Mouse (Mus musculus) CH12.LX (cell line): ENCODE results near the gene Camk2b. TPM values are rescaled to one million over a fixed set of nuclear protein-coding genes. Genes with fewer than 3 reads are reported as not detected.

Source experiments
- DNase-seq: peaks from one replicate; pipeline ENCODE4 v3.0.0-alpha.2; 2013; ENCODE audit errors: extremely low read depth
- H3K27ac ChIP-seq: 2 replicates; pipeline ENCODE4 v1.5.1; 2012; ENCODE audit warnings: low read depth, mild to moderate bottlenecking, control low read depth, moderate library complexity; ENCODE audit not compliant: insufficient read depth
- H3K27me3 ChIP-seq: replicated peaks from 2 replicates; pipeline ENCODE3; 2012; ENCODE audit warnings: inconsistent platforms
- H3K36me3 ChIP-seq, 2 experiments: replicated peaks in 1 of 2; 2 replicates each; pipeline versions ENCODE3 to v1.6.1; 2012; ENCODE audit warnings: inconsistent platforms in 1 of 2, low read length in 1 of 2, mild to moderate bottlenecking in 1 of 2, mixed read lengths in 1 of 2, moderate library complexity in 1 of 2; ENCODE audit not compliant: control insufficient read depth in 1 of 2, insufficient read depth in 1 of 2
- H3K4me1 ChIP-seq, 2 experiments: 2 replicates each; pipeline ENCODE4 v1.6.1; 2012; ENCODE audit warnings: inconsistent platforms in 1 of 2, moderate library complexity in 1 of 2; ENCODE audit not compliant: insufficient read depth in 2 of 2, control insufficient read depth in 1 of 2
- H3K4me2 ChIP-seq: 2 replicates; pipeline ENCODE4 v1.6.1; 2012; ENCODE audit warnings: low read depth, mild to moderate bottlenecking, control low read depth; ENCODE audit not compliant: poor library complexity, insufficient read depth, severe bottlenecking
- H3K4me3 ChIP-seq, 3 experiments: fragments of 150-350 bp in 1 of 3; sonication (generic) in 1 of 3; replicated peaks in 1 of 3; 2 replicates each; pipeline versions ENCODE3 to v1.5.1; 2011 to 2012; ENCODE audit warnings: low read depth in 2 of 3, low read length in 2 of 3, mild to moderate bottlenecking in 2 of 3, moderate library complexity in 2 of 3, control low read depth in 1 of 3, improper control_type of control experiment in 1 of 3, inconsistent platforms in 1 of 3, mixed read lengths in 1 of 3; ENCODE audit not compliant: poor library complexity in 1 of 3
- H3K79me2 ChIP-seq: replicated peaks from 2 replicates; pipeline ENCODE4 v1.6.1; 2012; ENCODE audit warnings: mild to moderate bottlenecking, moderate library complexity; ENCODE audit not compliant: control insufficient read depth, poor library complexity, insufficient read depth, severe bottlenecking; ENCODE audit errors: extremely low read depth
- H3K9ac ChIP-seq: 2 replicates; pipeline ENCODE4 v1.6.1; 2012; ENCODE audit warnings: low read depth, mild to moderate bottlenecking, control low read depth, moderate library complexity; ENCODE audit not compliant: insufficient read depth
- H3K9me3 ChIP-seq: replicated peaks from 2 replicates; pipeline ENCODE3; 2012; ENCODE audit warnings: low read length, inconsistent platforms, mixed read lengths
- CHD1 ChIP-seq: IDR thresholded peaks from 2 replicates; pipeline ENCODE4 v1.6.1; 2012; ENCODE audit warnings: low read depth, low read length, improper control_type of control experiment, inconsistent platforms
- CHD2 ChIP-seq: IDR thresholded peaks from 2 replicates; pipeline ENCODE4 v1.6.1; 2011; ENCODE audit warnings: low read length, improper control_type of control experiment
- ELF1 ChIP-seq: IDR thresholded peaks from 2 replicates; pipeline ENCODE4 v1.6.1; 2014; ENCODE audit warnings: low read depth, mild to moderate bottlenecking, inconsistent platforms, low read length, improper control_type of control experiment
- EP300 ChIP-seq: IDR thresholded peaks from 2 replicates; pipeline ENCODE4 v1.6.1; 2011; ENCODE audit warnings: low read length, improper control_type of control experiment
- HCFC1 ChIP-seq: IDR thresholded peaks from 2 replicates; pipeline ENCODE4 v1.6.1; 2012; ENCODE audit warnings: low read depth, mild to moderate bottlenecking, inconsistent platforms, low read length, improper control_type of control experiment
- JUN ChIP-seq: IDR thresholded peaks from 2 replicates; pipeline ENCODE4 v1.6.1; 2011; ENCODE audit warnings: low read depth, mild to moderate bottlenecking, low read length, improper control_type of control experiment, moderate library complexity; ENCODE audit not compliant: insufficient read depth
- JUND ChIP-seq: conservative IDR thresholded peaks from 2 replicates; pipeline ENCODE4 v1.6.1; 2011; ENCODE audit warnings: low read depth, low read length, improper control_type of control experiment
- MAFK ChIP-seq: IDR thresholded peaks from 2 replicates; pipeline ENCODE4 v1.6.1; 2011; ENCODE audit warnings: low read length, improper control_type of control experiment; ENCODE audit not compliant: insufficient replicate concordance
- MAZ ChIP-seq: IDR thresholded peaks from 2 replicates; pipeline ENCODE4 v1.6.1; 2012; ENCODE audit warnings: low read depth, mild to moderate bottlenecking, inconsistent platforms, low read length, improper control_type of control experiment, moderate library complexity
- MEF2A ChIP-seq: IDR thresholded peaks from 2 replicates; pipeline ENCODE4 v1.6.1; 2014; ENCODE audit warnings: low read depth, mild to moderate bottlenecking, inconsistent platforms, low read length, improper control_type of control experiment, borderline replicate concordance
- MXI1 ChIP-seq: IDR thresholded peaks from 2 replicates; pipeline ENCODE4 v1.6.1; 2011; ENCODE audit warnings: mild to moderate bottlenecking, low read depth, low read length, improper control_type of control experiment
- MYC ChIP-seq: IDR thresholded peaks from 2 replicates; pipeline ENCODE4 v1.6.1; 2011; ENCODE audit warnings: low read depth, mild to moderate bottlenecking, improper control_type of control experiment, low read length
- PAX5 ChIP-seq: IDR thresholded peaks from 2 replicates; pipeline ENCODE4 v1.6.1; 2012; ENCODE audit warnings: low read length, inconsistent platforms, mixed read lengths
- POLR2AphosphoS2 ChIP-seq: IDR thresholded peaks from 2 replicates; pipeline ENCODE4 v1.6.1; 2011; ENCODE audit warnings: low read depth, low read length, improper control_type of control experiment
- RAD21 ChIP-seq: IDR thresholded peaks from 2 replicates; pipeline ENCODE4 v1.6.1; 2011; ENCODE audit warnings: low read depth, mild to moderate bottlenecking, low read length, improper control_type of control experiment, moderate library complexity
- RCOR1 ChIP-seq: conservative IDR thresholded peaks from 2 replicates; pipeline ENCODE4 v1.6.1; 2012; ENCODE audit warnings: low read depth, mild to moderate bottlenecking, inconsistent platforms, low read length, improper control_type of control experiment
- SMC3 ChIP-seq: IDR thresholded peaks from 2 replicates; pipeline ENCODE4 v1.6.1; 2011; ENCODE audit warnings: low read depth, low read length, improper control_type of control experiment
- TCF12 ChIP-seq: IDR thresholded peaks from 2 replicates; pipeline ENCODE4 v1.6.1; 2014; ENCODE audit warnings: low read depth, mild to moderate bottlenecking, inconsistent platforms, low read length, improper control_type of control experiment
- UBTF ChIP-seq: IDR thresholded peaks from 2 replicates; pipeline ENCODE4 v1.6.1; 2012; ENCODE audit warnings: low read depth, mild to moderate bottlenecking, inconsistent platforms, low read length, improper control_type of control experiment, moderate library complexity
- USF1 ChIP-seq: IDR thresholded peaks from 2 replicates; pipeline ENCODE4 v1.6.1; 2014; ENCODE audit warnings: low read depth, mild to moderate bottlenecking, inconsistent platforms, low read length, improper control_type of control experiment
- ZKSCAN1 ChIP-seq: IDR thresholded peaks from 2 replicates; pipeline ENCODE4 v1.6.1; 2012; ENCODE audit warnings: low read depth, inconsistent platforms, low read length, improper control_type of control experiment, borderline replicate concordance
- ZMIZ1 ChIP-seq: IDR thresholded peaks from 2 replicates; pipeline ENCODE4 v1.6.1; 2012; ENCODE audit warnings: low read depth, mild to moderate bottlenecking, inconsistent platforms, low read length, improper control_type of control experiment
- ZNF384 ChIP-seq: IDR thresholded peaks from 2 replicates; pipeline ENCODE4 v1.6.1; 2012; ENCODE audit warnings: low read depth, low read length, improper control_type of control experiment, inconsistent platforms
- dilution Hi-C: fragments of 300-500 bp; cut with MboI; formaldehyde crosslinking; loops from 2 replicates; pipeline ENCODE4 v1.14.3; 2020; ENCODE audit warnings: low sequenced_read_pairs; ENCODE audit not compliant: extremely low pct_unique_long_range_greater_than_20kb, extremely low pct_ligation_motif_present
- in situ Hi-C: fragments of 300-500 bp; cut with MboI; formaldehyde crosslinking; loops from 3 replicates; pipeline ENCODE4 v1.14.3; 2019; ENCODE audit warnings: low sequenced_read_pairs, low pct_ligation_motif_present, low pct_unique_long_range_greater_than_20kb, mixed read lengths
- polyA plus RNA-seq: library from polyadenylated mRNA; unstranded; fragments of >175 nt; gene quantifications from 2 replicates; pipeline ENCODE4 v1.2.1, GENCODE M21; 2012; ENCODE audit warnings: low read depth; ENCODE audit not compliant: insufficient read length
- total RNA-seq, 2 experiments: library from RNA; depleted of rRNA; stranded (reverse); fragments of 300-350 nt in 1 of 2; fragments of >200 nt in 1 of 2; gene quantifications; 2 replicates each; pipeline ENCODE4 v1.2.3; 2012 to 2014

Gene Camk2b
- total and polyA plus RNA-seq, 3 experiments = 0.08 to 0.26 (median 0.11) TPM

GRCm38 (mm10) chr11:6075618-6076066 lies 9.5 kb upstream of the Camk2b start:
- H3K27me3 ChIP-seq = peaks cover 18% of the 10 kb centered on the region
- TF ChIP-seq HCFC1 = no peak
- TF ChIP-seq TCF12 = no peak
- TF ChIP-seq RCOR1 = no peak
- no peak for TF ChIP-seq EP300
- no peak for TF ChIP-seq USF1
- no peak for TF ChIP-seq ZNF384
- TF ChIP-seq MEF2A = no peak
- no peak for TF ChIP-seq UBTF
- TF ChIP-seq ELF1 = no peak
- TF ChIP-seq RAD21 = no peak
- TF ChIP-seq ZMIZ1 = no peak
- TF ChIP-seq ZKSCAN1 = no peak
- TF ChIP-seq, all 38 proteins: peak for 0
- no peak overlapping the region for H3K9ac ChIP-seq
- peaks cover 0 to 5% of the 10 kb centered on the region in 2 experiments; a peak in 1 of 4 replicates for H3K4me1 ChIP-seq
- in situ Hi-C loops = loop anchor here (5.0 kb wide), 1 partner anchor 38 kb away; no protein-coding TSS in a partner anchor
- dilution Hi-C loops = no loop called here
- no peaks in the 10 kb centered on the region for H3K36me3 ChIP-seq
- no peak overlapping the region for H3K4me2 ChIP-seq
- H3K27ac ChIP-seq = no peak overlapping the region
- DNase-seq = no peak
- no peaks in the 10 kb centered on the region for H3K79me2 ChIP-seq
- H3K9me3 ChIP-seq = no peaks in the 10 kb centered on the region
- H3K4me3 ChIP-seq = no peak overlapping the region

DNA sequence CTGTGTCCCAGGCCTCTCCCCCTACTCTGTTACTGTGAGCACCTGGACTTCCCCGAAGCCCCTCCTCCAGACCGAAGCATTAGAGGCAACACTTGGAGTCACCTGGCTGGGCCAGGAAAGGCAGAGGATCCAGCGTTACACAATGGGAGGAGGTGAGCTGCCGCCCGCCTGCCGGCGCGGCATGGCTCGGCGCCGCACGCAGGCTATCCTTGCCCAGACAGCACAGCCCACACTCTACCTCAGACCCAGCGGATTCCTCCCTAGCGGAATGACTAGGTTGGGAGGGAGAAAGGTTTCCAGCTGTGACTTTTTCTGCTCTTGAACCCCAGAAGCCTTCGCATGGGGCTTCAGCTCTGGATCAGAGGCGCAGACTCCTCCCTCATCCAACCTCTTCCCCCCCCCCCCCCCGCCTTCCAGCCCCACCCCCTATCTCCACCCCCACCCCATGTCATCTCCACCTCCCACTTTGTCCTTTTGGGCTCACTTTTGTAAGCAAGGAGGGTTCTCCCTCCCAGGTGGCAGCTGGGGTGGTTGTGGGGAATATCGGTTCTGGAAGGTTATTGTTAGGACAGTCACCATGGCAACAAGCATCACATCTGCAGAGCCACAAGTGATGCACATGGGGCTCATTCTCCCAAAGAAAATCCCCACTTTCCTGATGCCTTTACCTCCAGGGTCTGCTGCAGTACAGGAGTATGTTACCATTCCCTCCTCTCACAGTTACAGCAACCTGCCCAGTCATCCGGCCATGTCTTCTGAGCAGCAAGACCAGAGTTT lies 2.2 kb upstream of the Camk2b start:
- Histone ChIP-seq H3K4me2 (no peak overlapping the region), H3K4me1 (peaks cover 0 to 5% of the 10 kb centered on the region in 2 experiments; a peak in 1 of 4 replicates), H3K4me3 (no peak overlapping the region), H3K27ac (no peak overlapping the region), H3K79me2 (no peaks in the 10 kb centered on the region), H3K36me3 (no peaks in the 10 kb centered on the region), H3K9ac (no peak overlapping the region), H3K27me3 (peaks cover 18% of the 10 kb centered on the region), H3K9me3 (peaks cover 39% of the 10 kb centered on the region)
- DNase-seq = no peak
- dilution Hi-C loops (no loop called here), in situ Hi-C loops (no loop called here)
- TF ChIP-seq RAD21 (no peak), RCOR1 (no peak), JUN (no peak), SMC3 (no peak), ZNF384 (no peak), MAZ (no peak), CHD2 (no peak), ELF1 (no peak), MXI1 (no peak), JUND (no peak), POLR2AphosphoS2 (no peak), HCFC1 (no peak), CHD1 (no peak), MYC (no peak), PAX5 (no peak), ZKSCAN1 (no peak), MAFK (no peak)
